Mouse (Mus musculus): ENCODE measurements around the gene Elf5.

The Elf5 gene

DNA sequence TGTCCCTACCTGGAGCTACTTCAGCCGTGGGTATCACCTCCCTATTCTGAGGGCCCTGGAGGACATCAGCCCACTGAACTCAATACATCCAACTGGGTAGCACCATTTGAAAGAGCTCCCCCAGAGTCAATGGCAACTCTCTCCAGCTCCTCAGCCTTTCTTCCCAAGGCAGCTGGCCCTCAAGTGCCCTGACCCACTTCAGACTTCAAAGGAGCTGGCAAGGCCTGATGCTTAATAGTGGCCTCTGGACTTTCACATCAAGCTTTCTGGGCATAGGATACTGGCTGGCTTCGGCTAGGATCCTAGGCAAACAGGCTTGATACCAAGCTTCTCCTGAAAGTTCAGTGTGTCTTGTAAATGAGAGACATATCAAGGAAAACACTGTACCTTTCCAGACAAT, 23.6 kb downstream of the Elf5 start:
- DNase-seq (ENCODE audit: low spot score): no peak

- no peak for DNase-seq (ENCODE audit: low spot score)
These were observed 25.0 kb downstream of the Elf5 start for GRCm38 (mm10) chr2:103436534-103436933.

DNA sequence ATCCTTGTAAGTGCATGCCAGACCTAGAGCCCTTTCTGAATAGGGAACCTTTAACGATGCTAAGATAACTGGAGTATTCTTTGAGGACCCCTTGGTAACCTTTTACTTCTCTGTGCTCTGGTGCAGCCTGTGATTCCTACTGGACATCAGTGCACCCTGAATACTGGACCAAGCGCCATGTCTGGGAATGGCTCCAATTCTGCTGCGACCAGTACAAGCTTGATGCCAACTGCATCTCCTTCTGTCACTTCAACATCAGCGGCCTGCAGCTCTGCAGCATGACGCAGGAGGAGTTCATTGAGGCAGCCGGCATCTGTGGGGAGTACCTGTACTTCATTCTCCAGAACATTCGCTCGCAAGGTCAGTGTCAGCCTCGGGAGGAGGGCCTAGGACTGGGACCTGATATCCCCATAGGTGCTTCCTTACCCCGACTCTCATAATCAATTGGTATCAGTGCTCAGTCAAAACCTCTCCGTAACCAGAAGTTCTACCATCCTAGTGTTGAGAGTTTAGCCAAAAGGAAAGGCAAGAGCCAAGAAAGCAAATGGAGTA, 27.7 kb downstream of the Elf5 start:
- no peak for DNase-seq (ENCODE audit: low spot score)

- DNase-seq (ENCODE audit: low spot score): peak; percentile 95
These were observed 28.2 kb downstream of the Elf5 start for GRCm38 (mm10) chr2:103439710-103440109.

GRCm38 (mm10) chr2:103445776-103446175, 34.3 kb downstream of the Elf5 start:
- peak; percentile 76 for DNase-seq (ENCODE audit: low spot score)

GRCm38 (mm10) chr2:103446326-103446725, 34.8 kb downstream of the Elf5 start:
- no peak for DNase-seq (ENCODE audit: low spot score)

- DNase-seq (ENCODE audit: low spot score): no peak
These were observed 37.6 kb downstream of the Elf5 start for GRCm38 (mm10) chr2:103448947-103449560.

DNA sequence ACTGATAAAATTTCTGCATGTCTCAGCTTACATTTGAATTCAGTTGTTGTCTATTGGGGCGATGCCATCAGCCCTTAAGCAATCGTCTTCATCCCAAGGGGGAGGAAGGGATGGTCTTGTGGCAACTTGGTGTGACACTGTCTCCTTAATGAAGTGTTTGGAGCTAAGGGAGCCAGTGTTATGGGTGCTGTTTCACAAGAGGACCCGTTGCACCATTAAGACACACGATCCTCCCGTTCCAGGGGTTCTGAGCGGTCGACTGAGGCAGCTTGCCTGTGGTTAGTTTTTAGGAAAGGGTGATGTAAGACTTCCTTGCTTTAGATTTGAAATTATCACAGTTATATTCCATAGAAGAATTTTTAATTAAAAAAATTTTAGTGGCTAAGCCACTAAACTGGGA, 38.3 kb downstream of the Elf5 start:
- DNase-seq (ENCODE audit: low spot score): no peak

- no peak for DNase-seq (ENCODE audit: low spot score)
These were observed 38.8 kb downstream of the Elf5 start for GRCm38 (mm10) chr2:103450267-103450666.

- no peak for DNase-seq (ENCODE audit: low spot score)
These were observed 41.1 kb downstream of the Elf5 start for GRCm38 (mm10) chr2:103452550-103452949.

DNA sequence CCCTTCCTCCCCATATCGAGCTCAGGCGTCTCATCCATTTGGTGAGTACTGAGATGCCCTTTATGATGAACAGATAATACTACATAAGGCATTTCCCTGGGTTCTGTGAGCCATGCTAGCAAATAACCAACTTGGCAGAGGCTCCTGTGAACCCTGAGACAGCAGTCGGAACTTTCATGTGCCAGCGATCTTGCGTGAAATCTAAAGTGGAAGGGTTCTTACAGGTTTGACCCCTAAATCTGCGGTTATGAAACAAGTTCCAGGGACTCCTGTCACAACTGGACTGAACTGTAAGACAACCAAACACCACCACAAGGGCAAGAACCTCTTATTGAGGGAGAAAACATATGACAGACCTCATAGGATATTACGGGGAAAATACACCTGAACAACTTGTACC, 44.3 kb downstream of the Elf5 start:
- DNase-seq (ENCODE audit: low spot score): no peak

DNA sequence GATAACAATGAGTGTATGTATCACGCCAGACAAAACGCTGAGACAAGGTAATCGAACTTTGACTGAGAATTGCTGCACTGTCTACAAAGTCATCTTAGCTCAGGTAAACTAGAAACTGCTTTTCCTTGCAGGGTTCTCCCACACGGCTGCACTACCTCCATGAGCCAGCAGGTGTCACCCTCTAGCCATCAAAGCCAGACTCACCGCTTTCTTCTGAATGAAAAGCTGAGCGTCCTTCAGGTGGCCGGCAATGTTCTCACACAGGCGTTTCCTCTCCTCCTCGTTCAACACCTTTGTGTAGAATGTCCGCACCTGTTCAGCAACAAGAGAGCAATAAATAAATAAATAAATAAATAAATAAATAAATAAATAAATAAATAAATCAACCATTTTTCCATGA, 45.2 kb downstream of the Elf5 start:
- peak; percentile 91 for DNase-seq (ENCODE audit: low spot score)

DNA sequence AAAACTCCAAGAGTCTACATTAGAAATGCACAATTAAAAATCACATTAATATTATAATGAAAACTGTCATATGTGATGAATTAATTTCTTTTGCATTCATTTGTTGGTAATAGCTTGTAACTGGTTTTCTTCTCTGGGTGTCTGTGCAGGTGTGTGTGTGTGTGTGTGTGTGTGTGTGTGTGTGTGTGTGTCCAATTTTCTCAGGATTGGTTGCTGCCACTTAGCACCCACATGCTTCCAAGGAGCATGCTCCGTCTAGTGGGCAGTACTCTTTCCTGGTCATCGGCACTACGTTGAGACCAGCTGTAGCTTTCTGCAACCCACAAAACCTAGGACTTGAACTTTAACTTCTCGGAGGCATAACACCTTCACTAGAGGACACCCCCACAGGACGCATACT, 45.6 kb downstream of the Elf5 start:
- DNase-seq (ENCODE audit: low spot score): no peak

DNA sequence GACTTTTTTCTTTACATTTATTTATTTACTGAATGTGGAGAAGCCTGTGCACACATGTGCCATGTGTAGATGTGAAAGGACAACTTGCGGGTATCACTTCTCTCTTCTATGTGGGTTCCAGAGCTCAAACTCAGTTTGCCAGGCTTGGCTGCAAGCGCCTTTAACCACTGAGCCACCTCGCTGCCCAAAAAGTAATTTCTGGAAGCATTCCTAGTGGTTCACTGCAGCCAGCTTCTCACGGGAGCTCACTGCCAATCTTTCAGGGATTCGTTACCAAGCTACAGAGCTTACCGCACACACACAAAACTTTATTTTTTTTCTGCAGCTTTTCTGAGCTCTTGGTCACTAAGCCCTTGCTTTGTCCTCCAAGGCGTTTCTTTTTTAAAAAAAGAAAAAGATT, 46.1 kb downstream of the Elf5 start:
- DNase-seq (ENCODE audit: low spot score): no peak

- DNase-seq (ENCODE audit: low spot score): no peak
These were observed 47.6 kb downstream of the Elf5 start for GRCm38 (mm10) chr2:103459069-103459468.

GRCm38 (mm10) chr2:103461210-103461609, 49.7 kb downstream of the Elf5 start:
- no peak for DNase-seq (ENCODE audit: low spot score)

DNA sequence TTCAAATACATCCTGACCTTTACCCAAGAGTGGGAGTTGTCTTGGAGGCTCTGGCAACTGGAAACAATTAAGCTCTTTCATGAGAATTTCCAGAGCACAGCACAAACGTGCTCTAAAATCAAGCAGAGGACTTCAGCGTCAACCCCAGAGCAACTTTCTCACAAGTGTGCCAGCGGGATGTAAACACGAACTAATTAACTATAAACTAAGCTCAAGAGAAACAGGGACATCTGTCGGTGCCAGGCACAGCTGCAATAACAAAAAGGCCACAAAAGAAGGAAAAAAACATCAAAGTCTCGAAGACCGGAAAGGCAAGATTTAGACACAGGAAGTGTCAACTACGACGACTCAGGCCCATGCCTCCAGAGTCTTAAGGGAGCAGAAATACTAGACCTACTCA, 50.3 kb downstream of the Elf5 start:
- DNase-seq (ENCODE audit: low spot score): peak; percentile 63

DNA sequence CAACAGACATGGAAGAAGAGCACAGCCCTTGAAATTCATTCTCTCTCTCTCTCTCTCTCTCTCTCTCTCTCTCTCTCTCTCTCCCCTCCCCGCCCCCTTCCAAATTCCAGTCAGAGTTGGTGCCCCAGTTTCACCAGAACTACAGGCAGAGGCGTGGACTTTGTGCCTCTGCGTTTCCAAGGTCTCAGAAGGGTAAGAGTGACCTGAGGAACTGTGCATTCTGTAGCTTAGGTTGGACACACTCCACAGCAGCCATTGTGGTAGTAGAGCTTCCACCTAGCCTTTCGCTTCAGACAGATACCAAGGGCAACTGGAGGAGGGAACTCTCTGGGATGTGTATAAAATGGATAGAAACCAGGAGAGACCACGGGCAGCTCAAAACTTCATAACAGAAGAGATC, 51.3 kb downstream of the Elf5 start:
- DNase-seq (ENCODE audit: low spot score): no peak

- no peak for DNase-seq (ENCODE audit: low spot score)
These were observed 53.0 kb downstream of the Elf5 start for GRCm38 (mm10) chr2:103464524-103464923.

- DNase-seq (ENCODE audit: low spot score): no peak
These were observed 53.9 kb downstream of the Elf5 start for GRCm38 (mm10) chr2:103465429-103465828.

GRCm38 (mm10) chr2:103466272-103466671, 54.8 kb downstream of the Elf5 start:
- no peak for DNase-seq (ENCODE audit: low spot score)

DNA sequence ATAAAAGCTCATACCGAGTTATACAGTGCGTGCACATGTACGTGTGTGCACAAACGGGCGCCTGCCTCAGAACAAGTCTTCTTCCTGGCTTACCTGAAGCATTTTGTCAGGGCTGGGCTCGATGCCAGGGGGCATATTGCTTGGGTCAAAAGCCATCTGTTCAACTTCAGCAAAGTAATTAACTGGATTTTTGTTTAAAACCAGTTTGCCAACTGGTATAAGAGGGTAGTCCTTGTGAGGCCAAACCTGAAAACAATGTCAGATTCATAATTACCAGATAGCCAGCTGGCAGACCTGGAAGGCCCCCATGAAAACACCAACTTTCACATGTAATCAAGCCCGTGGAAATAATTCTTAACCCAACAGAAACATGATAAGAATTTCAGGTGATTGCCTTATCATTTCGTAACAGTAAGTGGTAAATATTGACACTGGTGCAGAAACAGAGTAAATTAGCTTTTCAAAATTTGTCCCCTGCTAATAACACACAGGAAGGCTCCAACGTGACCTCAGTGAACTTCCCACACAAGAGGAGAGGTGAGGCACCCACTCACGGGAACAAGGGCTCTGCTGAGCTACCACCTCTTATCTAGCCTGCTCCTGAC, 55.6 kb downstream of the Elf5 start:
- no peak for DNase-seq (ENCODE audit: low spot score)

DNA sequence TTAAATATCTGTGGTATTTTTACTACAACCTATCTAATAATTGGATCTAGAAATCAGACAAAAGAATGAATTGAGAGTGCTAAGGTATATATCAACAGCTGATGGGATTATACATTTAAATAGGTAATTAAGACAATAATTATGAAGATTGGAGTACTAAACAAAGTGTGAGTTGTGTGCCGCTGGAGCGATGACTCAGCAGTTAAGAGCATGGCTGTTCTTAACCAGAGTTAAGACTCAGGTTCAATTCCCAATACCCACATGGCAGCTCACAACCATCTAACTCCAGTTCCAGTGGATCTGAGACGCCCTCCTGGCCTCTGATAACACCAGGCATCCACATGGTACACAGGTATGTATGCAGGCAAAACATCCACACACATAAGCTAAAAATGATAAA, 61.9 kb downstream of the Elf5 start:
- no peak for DNase-seq (ENCODE audit: low spot score)

DNA sequence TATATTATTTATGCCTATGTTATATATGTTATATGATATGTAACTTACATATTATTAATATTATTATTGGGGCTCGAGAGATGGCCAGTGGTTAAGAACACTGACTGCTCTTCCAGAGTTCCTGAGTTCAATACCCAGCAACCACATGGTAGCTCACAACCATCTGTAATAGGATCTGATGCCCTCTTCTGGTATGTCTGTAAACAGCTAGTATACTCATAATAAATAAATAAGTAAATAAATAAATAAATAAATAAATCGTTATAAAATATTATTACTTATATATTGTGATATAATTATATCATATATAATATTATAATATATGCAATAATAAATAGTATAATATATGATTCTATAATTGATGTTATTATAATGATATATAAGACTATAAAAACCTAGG, 64.7 kb downstream of the Elf5 start:
- no peak for DNase-seq (ENCODE audit: low spot score)
